Comparison of ENCODE assay signal across 10 mouse cellular contexts in the genomic region with DNA sequence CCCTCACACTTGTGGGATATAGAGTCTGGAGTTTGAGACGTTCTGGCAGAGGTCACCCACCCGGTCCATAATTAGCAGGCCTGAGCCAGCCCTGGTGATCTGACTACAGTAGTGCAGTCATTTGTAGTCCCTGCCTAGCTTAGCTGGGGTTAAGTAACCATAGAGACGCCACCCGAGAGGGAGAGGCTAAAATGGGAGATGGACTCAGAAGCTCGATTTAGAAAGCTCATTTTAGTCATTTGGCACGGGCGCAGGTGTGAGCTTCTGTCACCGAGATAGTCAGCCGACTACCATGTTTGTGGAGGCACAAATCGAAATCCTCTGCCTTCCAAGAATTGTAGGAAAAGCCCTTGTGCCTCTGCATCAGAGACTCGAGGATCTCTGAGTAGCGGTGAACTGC. TPM values are rescaled to one million over a fixed set of nuclear protein-coding genes. Genes with fewer than 3 reads are reported as not detected.
DNase-seq lines count a peak whose midpoint lies in the region; ATAC-seq and TF ChIP-seq lines count a peak whose summit lies in the region.
"Had no signal": no experiment of that assay in that cellular context is flagged by ENCODE, and none has a peak within 500 bp of the region (broad histone marks: within the 10 kb centered on the region; RNA-seq: fewer than 3 reads in every experiment).

No protein-coding gene starts in this region.

- no peak overlapping the region for H3K4me3 ChIP-seq in intestine, postnatal 0 days (ENCODE audit: low read depth, low read length)
- H3K4me3 ChIP-seq: heart, embryonic 13.5 days had no signal

- no peak for DNase-seq in cerebellum, postnatal 4 days (ENCODE audit: low spot score in 2 of 2)
- DNase-seq in cerebellum, postnatal 36 days, result peak; percentile 65 to 71
- peak; percentile 86 for DNase-seq in right cerebral cortex, adult 18-20 months
- DNase-seq in natural killer cell, adult 2 months (ENCODE audit: low spot score in 2 of 2), result no peak

- no peak overlapping the region for H3K9ac ChIP-seq in intestine, postnatal 0 days (ENCODE audit: low read depth, low read length)
- H3K9ac ChIP-seq: heart, embryonic 13.5 days had no signal

- no peak overlapping the region for H3K4me2 ChIP-seq in intestine, postnatal 0 days (replicated peaks; ENCODE audit: low read depth)
- H3K4me2 ChIP-seq: heart, embryonic 13.5 days had no signal

- H3K27ac ChIP-seq in intestine, postnatal 0 days (ENCODE audit: low read depth, low read length), result peak overlapping the region; percentile 89
- H3K27ac ChIP-seq: heart, embryonic 13.5 days had no signal

- WGBS in intestine, postnatal 0 days, result 75% methylated on average over 12 of the region's 12 CpGs

- no peaks in the 10 kb centered on the region for H3K27me3 ChIP-seq in intestine, postnatal 0 days (replicated peaks; ENCODE audit: control insufficient read depth, insufficient read depth, low read length)
- H3K27me3 ChIP-seq: heart, embryonic 13.5 days had no signal

- H3K4me1 ChIP-seq in intestine, postnatal 0 days (replicated peaks; ENCODE audit: control insufficient read depth, insufficient read depth, low read length), result peaks cover 21% of the 10 kb centered on the region; the same call in 1 of the 2 replicates

- no peaks in the 10 kb centered on the region for H3K9me3 ChIP-seq in intestine, postnatal 0 days (ENCODE audit: control insufficient read depth)
- H3K9me3 ChIP-seq: heart, embryonic 13.5 days had no signal

- peak; percentile 60; the same call in 1 of the 2 replicates for ATAC-seq in cerebellum, adult (ENCODE audit: insufficient number of reproducible peaks, low FRiP score, low TSS enrichment)
- no peak for ATAC-seq in intestine, postnatal 0 days
- no peak for ATAC-seq in megakaryocyte-erythroid progenitor cell, adult 5-6 weeks (replicated peaks; ENCODE audit: low FRiP score, low TSS enrichment, poor library complexity, severe bottlenecking)
- ATAC-seq in monocyte, adult 5-6 weeks (replicated peaks; ENCODE audit: insufficient number of reproducible peaks, low FRiP score, low TSS enrichment, poor library complexity, severe bottlenecking), result no peak

- no peak for TF ChIP-seq CTCF in intestine, postnatal 0 days (IDR thresholded peaks at IDR 0.05; ENCODE audit: low read depth)

- H3K36me3 ChIP-seq in intestine, postnatal 0 days (ENCODE audit: control insufficient read depth, insufficient read depth), result peaks cover 8% of the 10 kb centered on the region; the same call in 1 of the 2 replicates
- H3K36me3 ChIP-seq: heart, embryonic 13.5 days had no signal

RNA-seq across cellular contexts. Expression of gene Slc37a1, which starts 34.8 kb away (rescaled TPM):
- 16.5 and 17.1 TPM in 2 replicates for polyA plus RNA-seq in intestine, postnatal 0 days (2015; fragmentation: Nextera tagmentation; extraction: Ambion mirVana)
- total RNA-seq in megakaryocyte-erythroid progenitor cell, adult 5-6 weeks (2014; fragmentation: Nextera tagmentation), result 7.8 and 13.8 TPM in 2 replicates
- total RNA-seq in megakaryocyte-erythroid progenitor cell, adult 5-6 weeks (2017), result 3.6 and 8.6 TPM in 2 replicates
- total RNA-seq in monocyte, adult 5-6 weeks (2017), result 7.3 to 22.9 TPM (median 9.3 TPM) in 3 replicates

RNA-seq across cellular contexts. Expression of gene Rsph1, which starts 44.2 kb away (rescaled TPM):
- polyA plus RNA-seq in intestine, postnatal 0 days (2015; fragmentation: Nextera tagmentation; extraction: Ambion mirVana), result 0.54 and 0.66 TPM in 2 replicates
- 6.8 TPM in 1 of 2 replicates, not detected in the other for total RNA-seq in megakaryocyte-erythroid progenitor cell, adult 5-6 weeks (2014; fragmentation: Nextera tagmentation)
- 0.95 TPM in 1 of 2 replicates, not detected in the other for total RNA-seq in megakaryocyte-erythroid progenitor cell, adult 5-6 weeks (2017)
- total RNA-seq in monocyte, adult 5-6 weeks (2017), result 1.2 TPM in 1 of 3 replicates, not detected in the others
- total RNA-seq: common myeloid progenitor, adult 5-6 weeks had no signal

Comparison
In these comparisons a context has a peak if more than half of its experiments do, and no peak if none do; other contexts are left out.
1. DNase-seq: peak in cerebellum, postnatal 36 days (2 of 2) and right cerebral cortex, adult 18-20 months (single experiment); none in cerebellum, postnatal 4 days (0 of 2) and natural killer cell, adult 2 months (0 of 2).